Mouse (Mus musculus) spleen, adult 2 months (tissue): ENCODE measurements around the gene Fzd4.
A peak's percentile ranks its signal among the peaks of the same experiment; 100 is the strongest.

ENCODE experiments used
- CTCF ChIP-seq: fragments of 200-500 bp; IDR thresholded peaks from 2 replicates; pipeline ENCODE4 v1.5.1; 2011; ENCODE audit warnings: mild to moderate bottlenecking, inconsistent platforms; ENCODE audit not compliant: insufficient read depth, insufficient read length, insufficient replicate concordance; ENCODE audit errors: extremely low read depth
- POLR2A ChIP-seq: fragments of 200-500 bp; IDR thresholded peaks from 2 replicates; pipeline ENCODE4 v1.6.1; 2011; ENCODE audit warnings: low read depth, low read length, inconsistent platforms

- TF ChIP-seq CTCF (no peak), POLR2A (0 out of 2 replicates have a peak, but pooled peaks have one; percentile 7)
These were observed at the start of gene Fzd4, which contains the start of gene Tmem135 for GRCm38 (mm10) chr7:89404081-89404733.
